Mouse (Mus musculus): ENCODE results near the gene Fgf12. TPM values are rescaled to one million over a fixed set of nuclear protein-coding genes. Genes with fewer than 3 reads are reported as not detected.

Gene Fgf12
- polyA plus RNA-seq, 1 experiment from 2014 or later = 0.43 TPM

DNA sequence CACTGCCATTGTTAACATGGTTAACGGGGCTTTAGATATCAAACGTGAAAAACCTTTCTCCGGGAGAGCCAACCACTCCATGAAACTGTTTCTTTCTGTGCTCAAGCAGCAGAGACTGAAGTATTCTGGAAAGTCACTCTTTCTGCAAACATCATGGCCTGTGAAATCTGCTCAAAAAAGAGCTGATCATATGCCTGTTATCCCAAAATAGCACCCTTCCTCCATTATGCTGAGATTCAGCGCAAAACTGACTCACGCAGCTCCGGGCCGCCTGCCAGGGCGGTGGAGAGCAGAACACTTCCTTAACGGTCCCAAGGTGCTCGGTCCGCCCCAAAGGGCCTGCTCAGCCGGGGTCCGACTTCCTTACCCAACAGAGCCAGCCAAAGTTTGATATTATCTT lies 156.8 kb downstream of the Fgf12 start:
- no peaks in the 10 kb centered on the region for H3K9me3 ChIP-seq (replicated peaks)
- H3K27ac ChIP-seq = no peak overlapping the region
- DNase-seq (ENCODE audit: low spot score) = no peak
- no peaks in the 10 kb centered on the region for H3K4me1 ChIP-seq
- no peaks in the 10 kb centered on the region for H3K36me3 ChIP-seq
- no peak overlapping the region for H3K4me3 ChIP-seq
- H3K27me3 ChIP-seq (ENCODE audit: low read depth, poor library complexity, severe bottlenecking) = peaks cover 3% of the 10 kb centered on the region; the same call in 1 of the 2 replicates
- WGBS = 91% methylated on average over 13 of the region's 13 CpGs

DNA sequence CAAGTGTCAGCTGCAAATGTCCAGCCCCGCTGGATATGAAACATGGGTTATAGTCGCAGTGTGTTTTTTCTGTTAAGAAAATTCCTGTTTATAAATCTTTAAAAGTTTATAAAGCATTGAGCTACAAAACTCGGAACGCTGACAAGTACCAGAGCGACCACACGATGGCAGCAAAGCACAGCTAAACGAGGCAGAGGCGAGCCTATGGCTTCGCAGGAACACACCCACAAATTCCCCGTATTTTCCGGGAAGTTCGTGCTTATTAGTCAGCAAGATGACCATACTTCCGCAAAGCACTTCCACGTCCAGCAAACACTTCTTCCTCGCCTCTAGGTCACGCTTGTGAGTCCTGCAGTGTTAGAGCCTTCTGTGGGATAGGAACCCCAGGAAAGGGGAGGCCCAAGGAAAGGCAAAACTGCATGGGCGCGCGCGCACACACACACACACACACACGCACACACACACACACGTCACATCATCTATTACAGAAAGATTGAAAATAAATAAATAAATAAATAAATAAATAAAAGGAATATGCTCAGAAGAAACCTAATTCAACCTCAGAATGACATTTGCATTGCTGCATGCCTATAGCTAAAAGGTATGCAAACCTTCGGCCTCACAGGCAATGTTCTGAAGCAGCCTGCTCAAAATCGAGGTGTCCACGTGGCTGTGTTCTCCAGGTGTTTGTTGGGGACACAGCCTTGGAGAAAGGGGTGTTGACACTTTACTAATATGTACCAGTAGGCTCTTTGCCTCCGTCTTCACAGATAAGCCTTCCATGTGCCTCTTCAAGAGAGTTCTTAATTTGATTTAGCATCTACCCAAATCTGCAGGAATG lies 159.6 kb downstream of the Fgf12 start:
- DNase-seq (ENCODE audit: low spot score) = peak; percentile 83
- Histone ChIP-seq H3K27me3 (ENCODE audit: low read depth, poor library complexity, severe bottlenecking) (peaks cover 3% of the 10 kb centered on the region; the same call in 1 of the 2 replicates), H3K9me3 (replicated peaks) (no peaks in the 10 kb centered on the region), H3K4me3 (peak overlapping the region; percentile 40), H3K27ac (no peak overlapping the region), H3K4me1 (no peaks in the 10 kb centered on the region), H3K36me3 (no peaks in the 10 kb centered on the region)
- WGBS = 28% methylated on average over 26 of the region's 26 CpGs

DNA sequence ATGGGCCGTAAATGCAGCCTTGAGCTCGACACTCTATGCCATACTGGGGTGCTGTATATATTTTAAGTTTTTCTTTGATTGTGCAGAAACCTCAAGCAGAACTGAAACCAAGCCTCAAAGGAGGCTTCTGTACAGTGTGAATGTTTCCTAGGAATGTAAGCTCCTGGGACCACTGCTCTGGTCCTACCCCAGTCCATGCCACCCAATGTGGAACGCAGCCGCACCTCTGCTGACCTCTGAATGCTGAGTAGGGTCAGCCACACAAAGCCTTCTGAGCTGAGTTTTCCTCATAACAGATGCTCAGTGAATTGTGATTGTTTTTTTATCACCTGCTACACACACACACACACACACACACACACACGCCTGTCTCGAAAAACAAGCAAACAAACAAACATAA lies 160.4 kb downstream of the Fgf12 start:
- Histone ChIP-seq H3K27ac (no peak overlapping the region), H3K9me3 (replicated peaks) (no peaks in the 10 kb centered on the region), H3K27me3 (ENCODE audit: low read depth, poor library complexity, severe bottlenecking) (peaks cover 3% of the 10 kb centered on the region; the same call in 1 of the 2 replicates), H3K4me3 (no peak overlapping the region), H3K36me3 (no peaks in the 10 kb centered on the region), H3K4me1 (no peaks in the 10 kb centered on the region)
- no peak for DNase-seq (ENCODE audit: low spot score)
- WGBS = 98% methylated on average over 6 of the region's 6 CpGs

DNA sequence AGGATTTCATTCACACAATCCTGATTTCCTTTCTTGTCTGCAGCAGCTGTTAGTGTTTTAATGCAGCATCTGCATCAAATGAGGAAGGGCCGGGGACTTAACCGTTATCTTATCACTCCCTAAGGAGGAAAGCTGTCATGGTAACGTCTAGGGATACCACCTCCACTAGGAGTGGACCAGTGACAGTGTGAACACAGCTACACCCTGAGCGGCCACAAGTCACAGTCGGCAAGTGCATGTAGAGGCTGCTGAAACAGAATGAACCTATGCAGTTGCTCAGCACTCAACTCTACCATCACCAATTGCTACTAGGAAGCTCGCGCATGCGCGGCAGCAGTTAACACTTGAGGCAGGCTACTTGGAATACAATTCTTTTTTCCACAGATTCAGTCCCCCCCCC lies 161.3 kb downstream of the Fgf12 start:
- peaks cover 3% of the 10 kb centered on the region; the same call in 1 of the 2 replicates for H3K27me3 ChIP-seq (ENCODE audit: low read depth, poor library complexity, severe bottlenecking)
- 77% methylated on average over 9 of the region's 9 CpGs for WGBS
- H3K9me3 ChIP-seq (replicated peaks) = no peaks in the 10 kb centered on the region
- H3K4me3 ChIP-seq = no peak overlapping the region
- DNase-seq (ENCODE audit: low spot score) = no peak
- no peaks in the 10 kb centered on the region for H3K36me3 ChIP-seq
- no peaks in the 10 kb centered on the region for H3K4me1 ChIP-seq
- no peak overlapping the region for H3K27ac ChIP-seq

DNA sequence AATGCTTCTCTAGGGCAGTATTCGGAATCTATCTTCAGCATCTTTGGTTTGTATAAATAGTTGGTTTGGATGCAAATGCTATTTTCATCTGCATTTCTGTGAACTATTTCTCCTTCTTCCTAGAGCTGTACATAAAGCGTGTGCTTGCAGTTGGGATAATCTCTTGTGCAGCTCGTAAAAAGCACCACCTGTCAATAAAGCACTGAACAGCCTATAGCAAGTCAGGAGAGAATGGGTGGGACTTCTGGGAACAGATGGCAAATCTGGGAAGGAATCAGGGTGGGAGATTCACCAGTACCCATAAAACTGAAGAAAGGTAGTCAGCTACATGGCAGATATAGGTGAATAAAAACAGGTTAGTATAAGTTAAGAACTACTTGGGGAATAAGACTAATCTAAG lies 180.7 kb downstream of the Fgf12 start:
- 61% methylated on average over 3 of the region's 3 CpGs for WGBS
- DNase-seq (ENCODE audit: low spot score) = no peak
- no peaks in the 10 kb centered on the region for H3K36me3 ChIP-seq
- no peaks in the 10 kb centered on the region for H3K9me3 ChIP-seq (replicated peaks)
- no peak overlapping the region for H3K27ac ChIP-seq
- H3K27me3 ChIP-seq (ENCODE audit: low read depth, poor library complexity, severe bottlenecking) = peaks cover 2% of the 10 kb centered on the region; the same call in 1 of the 2 replicates
- no peak overlapping the region for H3K4me3 ChIP-seq
- no peaks in the 10 kb centered on the region for H3K4me1 ChIP-seq

DNA sequence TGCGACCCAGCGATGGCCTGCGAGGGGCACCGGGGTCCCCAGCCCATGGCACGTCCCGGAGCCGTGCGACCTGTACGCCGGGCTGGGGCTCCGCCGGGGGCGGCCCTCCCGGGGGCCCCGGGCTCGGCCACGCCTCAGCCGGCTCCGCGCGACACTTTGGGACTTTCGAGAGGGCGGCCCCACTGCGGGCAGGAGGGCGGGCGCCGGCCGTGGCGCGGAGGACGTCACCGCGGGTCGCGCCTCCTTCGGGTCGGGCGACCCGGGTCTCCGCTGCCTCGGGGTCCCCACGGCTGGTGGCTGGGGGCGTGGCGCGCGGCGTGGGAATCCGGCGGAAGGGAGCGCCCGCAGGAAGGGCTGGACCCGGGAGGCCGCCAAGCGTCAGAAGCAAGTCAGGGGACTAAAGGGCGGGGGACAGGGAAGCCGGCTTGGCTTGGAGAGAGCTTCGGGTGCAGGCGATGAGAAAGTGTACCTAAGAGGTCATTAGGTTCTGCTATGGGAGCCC lies 188.1 kb downstream of the Fgf12 start:
- DNase-seq (ENCODE audit: low spot score) = peak; percentile 53
- under 1% methylated on average over 57 of the region's 58 CpGs for WGBS
- H3K27ac ChIP-seq = no peak overlapping the region

DNA sequence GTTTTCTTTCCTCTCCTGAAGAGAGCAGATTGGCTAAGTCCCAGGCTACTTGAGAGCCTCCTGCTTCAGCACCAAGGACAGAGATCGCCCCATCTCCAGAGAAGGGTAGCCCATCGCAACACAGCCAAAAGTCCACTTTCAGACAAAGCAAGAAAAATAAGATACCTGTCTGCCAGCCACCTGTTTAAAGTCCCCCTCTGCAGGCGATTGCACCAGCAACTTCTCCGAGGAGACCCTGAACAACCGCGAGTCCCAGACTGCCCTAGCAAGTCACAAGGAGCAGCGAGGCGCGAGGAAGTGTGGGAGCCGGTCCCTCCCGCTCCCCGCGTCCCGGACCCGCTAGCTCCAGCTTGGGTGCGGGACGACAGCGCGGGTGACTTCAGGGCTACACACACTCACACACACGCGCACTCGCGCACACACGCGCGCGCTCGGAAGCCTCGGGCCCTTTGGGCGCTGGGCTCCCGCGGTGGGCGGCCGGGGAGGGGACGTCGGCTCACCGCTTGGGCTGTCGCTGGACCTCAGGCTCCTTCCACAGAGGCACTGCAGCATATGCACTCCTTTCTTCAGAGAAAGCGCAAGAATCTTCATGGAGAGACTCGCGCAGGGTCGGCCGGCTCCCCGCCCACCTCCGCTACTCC lies 188.7 kb downstream of the Fgf12 start:
- Histone ChIP-seq H3K27ac (no peak overlapping the region), H3K27me3 (ENCODE audit: low read depth, poor library complexity, severe bottlenecking) (peaks cover 35% of the 10 kb centered on the region), H3K36me3 (no peaks in the 10 kb centered on the region), H3K4me3 (peak overlapping the region; percentile 67), H3K4me1 (peaks cover 14% of the 10 kb centered on the region), H3K9me3 (replicated peaks) (no peaks in the 10 kb centered on the region)
- WGBS = under 1% methylated on average over 45 of the region's 45 CpGs
- DNase-seq (ENCODE audit: low spot score) = peak; percentile 84

More for the DNA sequence above, 188.1 kb downstream of the Fgf12 start:
- Histone ChIP-seq H3K9me3 (replicated peaks) (no peaks in the 10 kb centered on the region), H3K27me3 (ENCODE audit: low read depth, poor library complexity, severe bottlenecking) (peaks cover 35% of the 10 kb centered on the region), H3K4me1 (peaks cover 14% of the 10 kb centered on the region), H3K4me3 (peak overlapping the region; percentile 67), H3K36me3 (no peaks in the 10 kb centered on the region)

DNA sequence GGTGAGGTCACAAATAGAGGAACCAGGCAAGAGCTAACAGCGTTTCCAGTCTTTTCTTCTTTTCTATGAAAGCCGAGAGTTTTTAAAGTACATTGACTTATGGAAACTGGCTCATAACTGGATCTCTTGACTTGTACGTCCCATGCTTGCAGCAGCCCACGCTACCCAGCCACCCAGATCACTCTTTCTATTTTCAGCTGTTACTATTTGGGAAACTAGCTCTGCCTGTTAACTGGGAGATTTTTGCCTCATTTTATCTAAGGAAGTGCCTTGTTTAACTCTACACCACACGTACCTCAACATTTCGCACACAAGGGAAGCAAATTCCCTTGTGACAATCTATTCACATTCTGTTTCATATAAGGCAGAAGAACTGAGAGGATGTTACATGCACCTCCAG lies 190.0 kb downstream of the Fgf12 start:
- WGBS = 84% methylated on average over 6 of the region's 6 CpGs
- Histone ChIP-seq H3K4me3 (no peak overlapping the region), H3K36me3 (no peaks in the 10 kb centered on the region), H3K4me1 (peaks cover 14% of the 10 kb centered on the region), H3K27ac (no peak overlapping the region), H3K27me3 (ENCODE audit: low read depth, poor library complexity, severe bottlenecking) (peaks cover 35% of the 10 kb centered on the region), H3K9me3 (replicated peaks) (no peaks in the 10 kb centered on the region)
- no peak for DNase-seq (ENCODE audit: low spot score)

DNA sequence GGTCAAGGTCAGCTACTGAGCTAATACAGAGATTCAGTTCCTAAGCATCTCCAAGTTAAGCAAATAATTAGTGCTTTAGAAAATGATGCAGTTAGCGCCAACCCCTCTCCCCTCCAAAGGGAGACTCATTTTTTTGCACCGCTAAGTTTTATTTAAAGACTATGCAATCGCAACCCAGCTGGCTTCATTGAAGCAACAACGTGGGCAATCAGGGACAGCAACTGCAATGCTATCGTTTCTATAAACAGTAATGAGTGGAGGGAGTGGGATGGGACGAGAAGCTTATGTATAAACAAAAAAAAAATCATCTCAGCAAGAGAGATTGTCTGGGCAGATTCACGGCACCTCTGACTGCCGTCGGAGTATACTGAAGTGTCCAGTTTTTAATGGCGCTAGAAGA lies 197.6 kb downstream of the Fgf12 start:
- H3K9me3 ChIP-seq (replicated peaks) = no peaks in the 10 kb centered on the region
- WGBS = 87% methylated on average over 10 of the region's 10 CpGs

DNA sequence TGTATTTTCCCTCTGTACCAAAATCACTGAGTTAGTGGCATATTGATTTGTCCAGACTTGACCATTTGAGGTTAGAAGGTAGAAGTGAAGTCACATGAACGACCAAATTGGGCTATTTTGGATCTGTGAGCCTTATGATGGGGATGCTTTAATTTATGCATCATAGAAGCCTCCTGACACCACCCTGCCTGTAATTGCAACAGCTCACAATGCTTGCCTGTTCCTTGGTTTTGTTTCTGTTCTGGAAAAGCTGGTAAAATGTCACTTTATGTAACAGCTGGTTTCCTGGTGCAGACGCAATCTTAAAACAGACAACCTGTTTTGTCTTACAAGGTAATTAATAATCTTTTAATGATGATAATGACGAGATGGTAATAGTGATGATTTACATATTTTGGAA lies 213.4 kb downstream of the Fgf12 start:
- H3K9me3 ChIP-seq (replicated peaks) = no peaks in the 10 kb centered on the region
- no peak for DNase-seq (ENCODE audit: low spot score)
- H3K27ac ChIP-seq = no peak overlapping the region
- H3K36me3 ChIP-seq = no peaks in the 10 kb centered on the region
- no peaks in the 10 kb centered on the region for H3K4me1 ChIP-seq
- no peaks in the 10 kb centered on the region for H3K27me3 ChIP-seq (ENCODE audit: low read depth, poor library complexity, severe bottlenecking)
- H3K4me3 ChIP-seq = no peak overlapping the region
- WGBS = 80% methylated on average over 3 of the region's 3 CpGs

More for the DNA sequence above, 197.6 kb downstream of the Fgf12 start:
- Histone ChIP-seq H3K36me3 (no peaks in the 10 kb centered on the region), H3K27me3 (ENCODE audit: low read depth, poor library complexity, severe bottlenecking) (no peaks in the 10 kb centered on the region), H3K27ac (no peak overlapping the region), H3K4me3 (no peak overlapping the region), H3K4me1 (no peaks in the 10 kb centered on the region)
- DNase-seq (ENCODE audit: low spot score) = no peak

DNA sequence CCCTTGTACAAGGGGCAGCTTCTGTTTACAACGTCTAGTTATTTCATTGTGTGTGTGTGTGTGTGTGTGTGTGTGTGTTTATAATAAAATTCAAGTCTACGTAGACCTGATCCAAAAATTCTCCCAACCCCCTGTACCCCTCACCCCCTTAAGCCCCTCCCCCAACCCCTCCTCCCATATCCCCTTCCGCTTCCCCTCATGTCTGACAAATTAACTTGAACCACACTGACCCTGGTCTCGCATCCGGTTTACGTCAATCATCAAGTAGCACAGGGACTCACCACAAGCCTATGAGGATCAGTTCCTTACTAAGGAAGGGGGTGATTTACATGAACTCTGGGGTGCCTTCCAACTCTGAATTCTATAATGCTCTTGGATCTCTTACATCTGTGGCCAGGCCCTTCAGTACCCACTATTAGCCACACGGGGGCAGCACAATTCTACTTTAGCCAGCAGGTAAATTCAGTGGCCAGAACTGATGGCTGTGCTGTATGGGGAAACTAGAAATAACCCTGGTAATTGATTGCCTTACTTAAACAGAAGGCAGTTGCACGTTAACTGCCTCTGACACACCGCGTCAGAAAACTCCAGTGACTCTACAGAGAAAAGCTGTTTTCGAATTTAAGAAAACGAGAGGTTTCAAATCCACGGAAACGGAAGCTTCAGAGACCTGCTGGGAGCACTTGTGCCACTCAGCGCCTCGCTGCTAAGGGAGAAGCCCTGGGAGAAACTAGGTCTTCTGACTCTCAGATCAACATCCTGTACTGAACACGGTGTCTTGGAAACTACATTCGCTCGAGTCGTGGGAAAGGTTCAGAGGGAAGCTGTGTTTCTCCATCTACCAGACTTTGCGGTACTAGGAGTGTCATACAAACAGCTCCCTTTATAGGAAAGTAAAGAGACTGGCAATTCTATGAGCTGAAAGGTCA lies 235.0 kb downstream of the Fgf12 start:
- peaks cover 5% of the 10 kb centered on the region; the same call in 1 of the 2 replicates for H3K4me1 ChIP-seq
- H3K27me3 ChIP-seq (ENCODE audit: low read depth, poor library complexity, severe bottlenecking) = no peaks in the 10 kb centered on the region
- WGBS = 39% methylated on average over 21 of the region's 21 CpGs
- H3K4me3 ChIP-seq = peak overlapping the region; percentile 36
- no peaks in the 10 kb centered on the region for H3K9me3 ChIP-seq (replicated peaks)
- H3K27ac ChIP-seq = no peak overlapping the region
- DNase-seq (ENCODE audit: low spot score) = peak; percentile 82
- no peaks in the 10 kb centered on the region for H3K36me3 ChIP-seq

DNA sequence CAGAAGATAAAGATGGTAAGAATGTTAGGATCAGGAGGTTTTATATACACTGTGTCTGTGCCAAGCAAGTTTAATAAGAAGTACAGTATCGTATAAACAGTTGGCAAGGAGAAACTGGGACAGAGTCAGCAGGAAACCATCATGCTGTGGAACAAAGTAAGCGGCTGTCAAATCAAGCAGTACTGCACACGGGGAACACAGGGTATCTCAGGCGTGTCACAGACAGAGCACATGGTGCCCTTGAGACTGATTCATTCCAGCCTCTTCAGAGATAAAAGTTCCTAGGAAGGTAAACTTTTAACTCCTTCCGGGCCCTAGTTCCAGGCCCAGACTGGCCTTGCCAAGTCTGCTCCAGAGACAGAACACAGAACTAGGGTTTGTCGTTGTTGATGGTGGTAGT lies 240.4 kb downstream of the Fgf12 start:
- no peak overlapping the region for H3K4me3 ChIP-seq
- no peaks in the 10 kb centered on the region for H3K27me3 ChIP-seq (ENCODE audit: low read depth, poor library complexity, severe bottlenecking)
- H3K27ac ChIP-seq = no peak overlapping the region
- no peaks in the 10 kb centered on the region for H3K9me3 ChIP-seq (replicated peaks)
- DNase-seq (ENCODE audit: low spot score) = no peak
- no peaks in the 10 kb centered on the region for H3K36me3 ChIP-seq
- 70% methylated on average over 6 of the region's 6 CpGs for whole genome bisulfite sequencing
- H3K4me1 ChIP-seq = no peaks in the 10 kb centered on the region
